Mouse (Mus musculus) bone marrow macrophage, adult 2 months (primary cell): ENCODE results near the gene Ess2. TPM values are rescaled to one million over a fixed set of nuclear protein-coding genes. Genes with fewer than 3 reads are reported as not detected.
"Not testable (repeated sequence)": the region's sequence is repeated elsewhere in the genome, so short reads cannot be mapped to it uniquely, and the experiment has no call there.

ENCODE experiments used
- H3K27ac ChIP-seq: 2 replicates; pipeline ENCODE4 v1.5.1; 2012; ENCODE audit warnings: low read depth, low read length; ENCODE audit not compliant: insufficient read depth
- H3K4me1 ChIP-seq: 2 replicates; pipeline ENCODE4 v1.6.1; 2012; ENCODE audit warnings: low read length; ENCODE audit not compliant: control insufficient read depth, insufficient read depth
- H3K4me3 ChIP-seq: 2 replicates; pipeline ENCODE4 v1.5.1; 2012; ENCODE audit warnings: mild to moderate bottlenecking, low read length, moderate library complexity; ENCODE audit not compliant: insufficient read depth
- CTCF ChIP-seq: IDR thresholded peaks from 2 replicates; pipeline ENCODE4 v1.5.1; 2012; ENCODE audit warnings: low read depth, mild to moderate bottlenecking, low read length, moderate library complexity
- POLR2A ChIP-seq: IDR thresholded peaks from 2 replicates; pipeline ENCODE4 v1.6.1; 2012; ENCODE audit warnings: mild to moderate bottlenecking, low read depth, low read length, borderline replicate concordance
- polyA plus RNA-seq: library from polyadenylated mRNA; stranded (reverse); fragments of >200 nt; gene quantifications from 2 replicates; pipeline ENCODE4 v1.2.4, GENCODE M21; 2012; ENCODE audit not compliant: missing spikeins, insufficient read depth, insufficient read length

The Ess2 gene
- polyA plus RNA-seq: 20.1 and 27.1 TPM in 2 replicates

DNA sequence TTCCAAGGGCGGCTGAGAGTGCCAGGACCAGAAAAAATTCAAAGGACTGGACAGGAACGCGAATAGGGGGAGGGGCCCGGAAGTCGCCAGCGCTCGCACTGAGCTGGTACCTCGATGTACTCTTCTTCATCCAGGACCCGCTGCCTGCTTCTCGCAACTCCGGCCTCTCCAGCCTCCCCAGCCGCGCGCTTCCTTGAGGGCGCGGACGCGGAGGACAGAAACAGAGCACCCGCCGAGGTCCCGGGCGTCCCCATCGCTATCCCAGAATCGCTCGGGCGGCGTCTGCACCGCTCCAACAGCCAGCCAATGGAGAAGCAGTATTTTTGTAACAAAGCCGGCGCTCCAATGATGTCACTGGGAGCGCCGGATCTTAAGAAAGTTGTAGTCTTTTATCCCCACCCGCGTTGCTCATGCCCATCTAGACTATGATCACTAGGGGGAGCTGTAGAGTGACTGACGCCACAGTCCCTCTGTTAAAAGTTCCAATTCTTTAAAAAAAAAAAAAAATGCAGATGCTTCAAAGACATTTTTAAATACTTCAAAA is at the start of gene Ess2:
TSS of gene Ess2 (minus strand) at position 297 of the 544 bp plus-strand sequence.
- Histone ChIP-seq H3K4me1 (peaks cover 3% of the 10 kb centered on the region; the same call in 1 of the 2 replicates), H3K4me3 (peak within 1 kb of the TSS; percentile 96), H3K27ac (peak within 1 kb of the TSS; percentile 44)
- TF ChIP-seq POLR2A (no peak), CTCF (peak; percentile 27; the same call in 1 of the 2 replicates)

DNA sequence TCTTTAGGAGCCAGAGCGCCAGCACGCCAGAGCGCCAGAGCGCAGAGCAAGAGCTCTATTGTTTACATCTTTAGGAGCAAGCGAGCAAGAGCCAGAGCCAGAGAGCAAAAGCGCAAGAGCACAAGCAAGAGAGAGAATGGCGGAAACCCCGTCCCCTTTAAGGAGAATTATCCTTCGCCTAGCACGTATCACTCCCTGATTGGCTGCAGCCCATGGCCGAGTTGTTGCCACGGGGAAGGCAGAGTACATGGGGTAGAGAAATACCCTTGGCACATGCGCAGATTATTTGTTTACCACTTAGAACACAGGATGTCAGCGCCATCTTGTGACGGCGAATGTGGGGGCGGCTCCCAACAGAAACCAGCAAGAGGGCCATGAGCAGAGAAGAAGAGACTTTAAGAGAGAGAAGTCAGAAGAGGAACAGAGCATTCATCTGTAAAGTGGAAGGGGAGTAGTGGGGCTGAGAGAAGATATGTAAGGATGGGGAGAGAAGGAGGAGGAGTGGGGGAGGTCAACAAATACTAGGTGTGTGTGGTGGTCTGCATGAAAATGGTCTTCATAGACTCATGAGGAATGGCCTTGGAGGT is 45.0 kb upstream of the Ess2 start:
- not testable (repeated sequence) for H3K4me1 ChIP-seq, H3K27ac ChIP-seq, H3K4me3 ChIP-seq

GRCm38 (mm10) chr16:17951618-17952017 is 40.5 kb upstream of the Ess2 start:
- Histone ChIP-seq H3K4me3 (no peak overlapping the region), H3K4me1 (no peaks in the 10 kb centered on the region)
- TF ChIP-seq CTCF: no peak
- TF ChIP-seq POLR2A: no peak

DNA sequence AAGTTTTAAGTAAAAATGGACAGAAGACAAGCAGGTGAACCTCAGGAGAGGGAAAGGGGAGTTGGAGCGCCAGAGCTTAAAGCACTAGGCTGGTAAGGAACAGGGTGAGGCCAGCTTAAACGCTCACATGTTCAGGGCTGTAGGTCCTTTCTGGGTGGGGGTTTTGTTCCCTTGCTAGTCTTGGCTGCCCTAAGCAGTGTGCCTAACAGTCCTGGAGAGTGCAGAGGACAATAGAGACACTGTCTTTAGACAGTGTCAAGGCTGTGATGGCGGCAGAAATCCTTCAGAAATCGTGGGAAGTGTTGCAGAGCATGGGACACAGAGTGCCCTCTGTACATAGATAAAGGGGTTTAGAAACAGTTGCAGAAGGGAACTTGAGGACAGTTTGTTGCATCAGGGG is 38.9 kb upstream of the Ess2 start:
- H3K4me1 ChIP-seq: no peaks in the 10 kb centered on the region
- no peak overlapping the region for H3K4me3 ChIP-seq
- TF ChIP-seq CTCF: no peak
- no peak for TF ChIP-seq POLR2A
- H3K27ac ChIP-seq: no peak overlapping the region

More at GRCm38 (mm10) chr16:17951618-17952017, 40.5 kb upstream of the Ess2 start:
- no peak overlapping the region for H3K27ac ChIP-seq

- TF ChIP-seq CTCF (no peak), POLR2A (no peak)
- no peaks in the 10 kb centered on the region for H3K4me1 ChIP-seq
- H3K4me3 ChIP-seq: no peak overlapping the region
- H3K27ac ChIP-seq: no peak overlapping the region
Measured at GRCm38 (mm10) chr16:17949421-17949877, 38.3 kb upstream of the Ess2 start.

DNA sequence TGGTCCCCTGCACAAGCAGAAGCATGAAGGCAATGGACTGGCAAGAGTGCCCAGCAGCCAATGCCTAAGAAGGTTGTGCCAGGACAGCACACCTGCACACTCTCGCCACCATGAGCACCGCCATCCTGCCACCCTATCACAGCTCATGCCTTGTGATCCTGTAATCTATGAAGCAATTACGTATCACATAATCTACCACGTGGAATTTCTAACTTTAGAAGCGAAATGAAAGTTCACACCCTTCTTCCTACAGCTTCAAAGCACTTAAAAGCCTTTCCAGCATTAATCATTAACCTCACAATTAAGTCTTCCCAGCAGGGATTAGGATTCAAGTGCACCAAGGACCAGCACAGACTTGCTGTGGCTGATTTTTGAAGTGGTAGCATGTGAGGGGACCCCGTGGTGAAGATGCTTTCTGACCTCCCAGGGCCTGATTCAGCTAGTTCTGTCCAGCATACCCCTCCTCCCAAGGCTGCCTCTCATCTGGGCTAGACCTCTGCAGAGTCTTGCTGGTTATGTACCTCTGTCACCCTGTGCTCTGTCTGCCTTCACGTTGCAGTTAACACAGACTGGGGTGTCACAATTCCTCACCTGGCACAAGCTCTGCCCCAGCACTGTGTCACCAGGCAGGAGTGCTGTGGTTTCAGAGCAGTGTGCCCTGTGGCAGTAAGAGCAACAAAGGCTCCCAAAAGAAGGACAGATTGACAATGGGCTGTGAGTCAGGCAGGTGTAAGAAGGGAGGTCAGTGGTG is 34.1 kb upstream of the Ess2 start:
- TF ChIP-seq CTCF (no peak), POLR2A (no peak)
- H3K27ac ChIP-seq: no peak overlapping the region
- no peaks in the 10 kb centered on the region for H3K4me1 ChIP-seq
- no peak overlapping the region for H3K4me3 ChIP-seq

DNA sequence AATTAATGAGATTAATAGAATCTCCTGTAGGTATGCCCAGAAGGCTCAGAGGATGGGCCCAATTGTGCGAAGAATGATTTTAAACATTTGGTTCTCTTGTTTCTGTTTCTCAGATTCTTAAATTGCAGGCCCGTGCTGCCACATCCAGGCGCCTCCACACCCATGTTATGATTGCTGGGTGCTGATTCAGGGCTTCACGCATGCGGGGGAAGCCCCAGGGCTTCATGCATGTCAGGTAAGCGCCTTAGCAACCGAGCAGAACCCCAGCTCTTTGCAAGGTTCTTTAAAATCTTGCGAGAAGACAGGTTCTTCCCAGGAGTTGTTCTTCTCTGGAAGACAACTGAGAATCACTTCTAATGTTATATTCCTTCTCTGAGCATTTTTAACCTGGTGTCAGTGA is 32.3 kb upstream of the Ess2 start:
- TF ChIP-seq CTCF (no peak), POLR2A (no peak)
- Histone ChIP-seq H3K27ac (no peak overlapping the region), H3K4me1 (no peaks in the 10 kb centered on the region), H3K4me3 (no peak overlapping the region)

DNA sequence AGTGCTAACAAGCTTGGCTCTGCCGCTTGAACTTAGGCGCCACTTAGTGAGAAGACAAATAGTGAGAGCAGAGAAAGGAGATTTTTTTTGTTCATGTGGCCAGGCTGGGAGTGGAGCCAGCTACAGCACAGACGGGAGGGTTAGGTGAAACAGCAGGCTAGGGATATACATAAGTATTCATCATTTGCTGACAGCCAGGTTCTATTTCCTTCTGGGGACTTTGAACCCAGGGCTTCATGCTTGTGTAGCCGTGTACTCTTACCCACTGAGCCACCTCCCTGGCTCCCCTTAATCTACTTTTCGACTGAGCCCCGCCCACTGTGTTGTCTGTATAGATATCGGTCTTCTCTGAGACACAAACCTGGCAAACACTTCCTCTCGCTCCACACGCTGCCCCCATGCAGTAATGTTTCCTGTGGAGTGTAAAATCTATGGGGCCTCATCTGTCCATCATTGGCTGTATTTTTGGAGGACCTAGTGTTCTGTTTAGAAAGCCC is 28.2 kb upstream of the Ess2 start:
- peaks cover 8% of the 10 kb centered on the region for H3K4me1 ChIP-seq
- TF ChIP-seq POLR2A (no peak), CTCF (no peak; the same call in 1 of the 2 replicates)
- no peak overlapping the region for H3K4me3 ChIP-seq
- H3K27ac ChIP-seq: no peak overlapping the region

GRCm38 (mm10) chr16:17938821-17939220 is 27.7 kb upstream of the Ess2 start:
- Histone ChIP-seq H3K27ac (no peak overlapping the region), H3K4me3 (no peak overlapping the region), H3K4me1 (peaks cover 11% of the 10 kb centered on the region)
- no peak for TF ChIP-seq POLR2A
- TF ChIP-seq CTCF: peak; percentile 56

DNA sequence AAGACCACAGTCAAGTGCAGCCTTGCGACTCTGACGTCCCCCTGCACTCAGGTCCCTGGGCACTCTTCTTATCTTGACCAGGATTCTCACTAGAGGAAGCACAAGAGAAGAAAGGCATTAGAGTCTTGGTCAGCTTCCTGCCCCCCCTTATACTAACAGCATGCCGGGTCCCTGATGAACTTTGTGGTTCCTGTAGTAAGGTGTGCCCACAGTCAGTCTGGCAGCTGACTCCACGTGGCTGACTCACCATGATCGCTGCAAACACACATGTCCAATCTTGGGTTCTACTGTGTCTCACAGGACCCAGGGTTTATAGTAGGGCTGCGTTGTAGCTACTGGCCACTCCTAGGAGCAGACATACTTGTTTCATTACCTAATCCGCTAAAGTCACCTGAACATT is 27.0 kb upstream of the Ess2 start:
- TF ChIP-seq POLR2A: no peak
- TF ChIP-seq CTCF: no peak
- Histone ChIP-seq H3K27ac (no peak overlapping the region), H3K4me3 (no peak overlapping the region), H3K4me1 (peaks cover 11% of the 10 kb centered on the region)
